Mouse (Mus musculus): ENCODE measurements around the gene Gm10570.
A peak's percentile ranks its signal among the peaks of the same experiment; 100 is the strongest.

- TF ChIP-seq CTCF (IDR thresholded peaks at IDR 0.05) (peak; percentile 60), EP300 (IDR thresholded peaks at IDR 0.05) (no peak)
Observed at GRCm38 (mm10) chr4:130260406-130260805, 48.1 kb downstream of the Gm10570 start.
